ENCODE assay signal across 8 mouse cellular contexts in the genomic region with DNA sequence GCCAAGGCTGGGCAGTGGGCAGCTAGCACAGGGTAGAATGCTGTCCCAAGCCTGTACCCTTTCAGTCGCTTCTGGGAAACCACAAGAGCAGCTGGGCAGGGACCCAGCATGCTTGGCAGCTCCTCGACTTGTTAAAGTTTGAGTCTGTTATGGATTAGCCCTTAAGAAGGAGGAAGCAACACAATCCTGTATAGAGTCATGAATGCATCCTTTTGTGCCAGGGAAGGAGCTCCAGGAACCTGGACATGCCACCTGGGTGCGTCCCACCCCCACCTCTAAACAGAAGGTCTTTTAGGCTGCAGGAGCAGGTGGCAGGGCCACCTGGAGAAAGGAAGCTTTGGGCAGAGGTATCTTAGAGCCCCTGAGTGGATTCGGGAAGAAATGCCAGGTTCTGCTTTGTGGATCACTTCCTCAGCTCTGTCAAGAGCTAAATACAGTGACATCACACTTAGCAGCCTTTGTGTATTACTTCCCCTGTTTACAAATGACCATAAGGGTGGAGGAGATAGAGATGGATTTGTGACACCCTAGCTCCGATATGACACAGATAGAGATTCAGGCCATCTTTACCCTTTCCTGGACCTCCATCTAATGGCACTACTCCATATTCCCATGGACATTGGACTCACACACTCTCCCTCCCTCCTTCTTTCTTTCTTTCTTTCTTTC. TPM values are rescaled to one million over a fixed set of nuclear protein-coding genes. Genes with fewer than 3 reads are reported as not detected.
DNase-seq lines count a peak whose midpoint lies in the region; ATAC-seq and TF ChIP-seq lines count a peak whose summit lies in the region.

No protein-coding gene starts in this region.

- no peak for ATAC-seq in forebrain, embryonic 16.5 days
- peak; percentile 59 for ATAC-seq in neutrophil, adult 5-6 weeks (ENCODE audit: extremely low read depth, insufficient number of reproducible peaks, low FRiP score, poor library complexity, severe bottlenecking)

- H3K9me3 ChIP-seq in forebrain, embryonic 16.5 days (ENCODE audit: control insufficient read depth, low read length) = no peaks in the 10 kb centered on the region

- H3K4me1 ChIP-seq in brown adipose tissue, adult 24 weeks (ENCODE audit: control insufficient read depth, insufficient read depth, insufficient read length, low read length) = peaks cover 57% of the 10 kb centered on the region
- H3K4me1 ChIP-seq in forebrain, embryonic 16.5 days (replicated peaks; ENCODE audit: control insufficient read depth, insufficient read depth, low read length) = peaks cover 29% of the 10 kb centered on the region

- H3K4me2 ChIP-seq in forebrain, embryonic 16.5 days (ENCODE audit: low read length) = no peak overlapping the region

- no peak for TF ChIP-seq CTCF in layer of hippocampus, adult 2 months (conservative IDR thresholded peaks at IDR 0.05)

- peak in 1 of 2 experiments; percentile 27 for DNase-seq in layer of hippocampus, adult 2 months (ENCODE audit: low spot score in 2 of 2)
- no peak for DNase-seq in layer of hippocampus, adult 11-12 months (ENCODE audit: low spot score)
- DNase-seq in layer of hippocampus, postnatal 36 days = peak; percentile 53
- DNase-seq in thymus, postnatal 10 days (ENCODE audit: low spot score in 2 of 2) = no peak
- DNase-seq in thymus, postnatal 4 days = no peak

- peak overlapping the region; percentile 67 for H3K27ac ChIP-seq in layer of hippocampus, adult 2 months
- peak overlapping the region; percentile 97 for H3K27ac ChIP-seq in brown adipose tissue, adult 24 weeks (replicated peaks; ENCODE audit: low read depth, low read length)
- H3K27ac ChIP-seq in forebrain, embryonic 16.5 days (ENCODE audit: low read length) = peak overlapping the region; percentile 33; the same call in 1 of the 2 replicates

- H3K4me3 ChIP-seq in layer of hippocampus, adult 2 months = no peak overlapping the region
- 0 out of 2 replicates have a peak overlapping the region, but pooled peaks have one; percentile 10 for H3K4me3 ChIP-seq in brown adipose tissue, adult 24 weeks (ENCODE audit: insufficient read depth, low read depth, low read length)
- no peak overlapping the region for H3K4me3 ChIP-seq in forebrain, embryonic 16.5 days (replicated peaks; ENCODE audit: low read length)

- WGBS in forebrain, embryonic 16.5 days = 62% methylated on average over 5 of the region's 5 CpGs

- peaks cover 12% of the 10 kb centered on the region; the same call in 1 of the 2 replicates for H3K36me3 ChIP-seq in forebrain, embryonic 16.5 days (ENCODE audit: control insufficient read depth, insufficient read depth)

- H3K27me3 ChIP-seq in forebrain, embryonic 16.5 days (replicated peaks; ENCODE audit: control insufficient read depth, insufficient read depth, low read length) = no peaks in the 10 kb centered on the region

- H3K9ac ChIP-seq in forebrain, embryonic 16.5 days (replicated peaks; ENCODE audit: low read depth, low read length) = peak overlapping the region; percentile 22; the same call in 1 of the 2 replicates

RNA-seq across cellular contexts. Expression of a gene that starts 6.8 kb away (rescaled TPM):
- 100 to 1,000 TPM; 419 to 448 TPM for total RNA-seq in layer of hippocampus, adult 2 months (2021)
- 289 and 375 TPM in 2 replicates for polyA plus RNA-seq in brown adipose tissue, adult 24 weeks (2012; ENCODE audit: insufficient read depth, insufficient read length, missing spikeins)
- polyA plus RNA-seq in forebrain, embryonic 16.5 days (2015; fragmentation: Nextera tagmentation; extraction: Ambion mirVana) = 319 and 342 TPM in 2 replicates
- total RNA-seq in layer of hippocampus, postnatal 36 days (2021) = 100 to 1,000 TPM; 441 to 447 TPM
- 133 and 141 TPM in 2 replicates for total RNA-seq in neutrophil, adult 5-6 weeks (2017)

RNA-seq across cellular contexts. Expression of a gene that starts 9.7 kb away (rescaled TPM):
- total RNA-seq in layer of hippocampus, adult 2 months (2021) = 10 to 100 TPM; 38.5 to 41.4 TPM
- polyA plus RNA-seq in brown adipose tissue, adult 24 weeks (2012; ENCODE audit: insufficient read depth, insufficient read length, missing spikeins) = 6.7 and 13.2 TPM in 2 replicates
- polyA plus RNA-seq in forebrain, embryonic 16.5 days (2015; fragmentation: Nextera tagmentation; extraction: Ambion mirVana) = 99.7 and 109 TPM in 2 replicates
- total RNA-seq in layer of hippocampus, postnatal 36 days (2021) = 10 to 100 TPM; 40.0 to 46.3 TPM
- total RNA-seq in neutrophil, adult 5-6 weeks (2017) = 11.7 and 11.9 TPM in 2 replicates

RNA-seq across cellular contexts. Expression of a gene that starts 35.1 kb away (rescaled TPM):
- not detected for total RNA-seq in layer of hippocampus, adult 2 months (2021)
- polyA plus RNA-seq in brown adipose tissue, adult 24 weeks (2012; ENCODE audit: insufficient read depth, insufficient read length, missing spikeins) = not detected in 2 replicates
- 1.1 and 1.2 TPM in 2 replicates for polyA plus RNA-seq in forebrain, embryonic 16.5 days (2015; fragmentation: Nextera tagmentation; extraction: Ambion mirVana)
- not detected for total RNA-seq in layer of hippocampus, postnatal 36 days (2021)
- not detected in 2 replicates for total RNA-seq in neutrophil, adult 5-6 weeks (2017)

RNA-seq across cellular contexts. Expression of a gene that starts 46.8 kb away (rescaled TPM):
- under 1 TPM; 0.29 to 0.97 TPM for total RNA-seq in layer of hippocampus, adult 2 months (2021)
- polyA plus RNA-seq in brown adipose tissue, adult 24 weeks (2012; ENCODE audit: insufficient read depth, insufficient read length, missing spikeins) = 0.36 and 1.0 TPM in 2 replicates
- 1.0 and 1.1 TPM in 2 replicates for polyA plus RNA-seq in forebrain, embryonic 16.5 days (2015; fragmentation: Nextera tagmentation; extraction: Ambion mirVana)
- 1 to 10 TPM in 1 of 2 experiments, under 1 TPM in 1; 0.55 to 1.1 TPM for total RNA-seq in layer of hippocampus, postnatal 36 days (2021)
- total RNA-seq in neutrophil, adult 5-6 weeks (2017) = not detected in 2 replicates

RNA-seq across cellular contexts. Expression of a gene that starts 54.5 kb away (rescaled TPM):
- total RNA-seq in layer of hippocampus, adult 2 months (2021) = under 1 TPM in 1 of 2 experiments, not detected in 1; 0.36 TPM
- polyA plus RNA-seq in brown adipose tissue, adult 24 weeks (2012; ENCODE audit: insufficient read depth, insufficient read length, missing spikeins) = 0.83 and 1.3 TPM in 2 replicates
- polyA plus RNA-seq in forebrain, embryonic 16.5 days (2015; fragmentation: Nextera tagmentation; extraction: Ambion mirVana) = 0.32 and 0.53 TPM in 2 replicates
- total RNA-seq in layer of hippocampus, postnatal 36 days (2021) = under 1 TPM in 1 of 2 experiments, not detected in 1; 0.23 TPM
- 124 and 132 TPM in 2 replicates for total RNA-seq in neutrophil, adult 5-6 weeks (2017)

Comparison
In these comparisons a context has a peak if more than half of its experiments do, and no peak if none do; other contexts are left out.
1. DNase-seq: peak in layer of hippocampus, postnatal 36 days (2 of 2); none in layer of hippocampus, adult 11-12 months (single experiment), thymus, postnatal 10 days (0 of 2) and thymus, postnatal 4 days (single experiment).
2. H3K27ac ChIP-seq: peak in every context shown above with its lines; median percentile 97 in brown adipose tissue, adult 24 weeks; 67 in layer of hippocampus, adult 2 months; 33 in forebrain, embryonic 16.5 days.